In the genomic region with DNA sequence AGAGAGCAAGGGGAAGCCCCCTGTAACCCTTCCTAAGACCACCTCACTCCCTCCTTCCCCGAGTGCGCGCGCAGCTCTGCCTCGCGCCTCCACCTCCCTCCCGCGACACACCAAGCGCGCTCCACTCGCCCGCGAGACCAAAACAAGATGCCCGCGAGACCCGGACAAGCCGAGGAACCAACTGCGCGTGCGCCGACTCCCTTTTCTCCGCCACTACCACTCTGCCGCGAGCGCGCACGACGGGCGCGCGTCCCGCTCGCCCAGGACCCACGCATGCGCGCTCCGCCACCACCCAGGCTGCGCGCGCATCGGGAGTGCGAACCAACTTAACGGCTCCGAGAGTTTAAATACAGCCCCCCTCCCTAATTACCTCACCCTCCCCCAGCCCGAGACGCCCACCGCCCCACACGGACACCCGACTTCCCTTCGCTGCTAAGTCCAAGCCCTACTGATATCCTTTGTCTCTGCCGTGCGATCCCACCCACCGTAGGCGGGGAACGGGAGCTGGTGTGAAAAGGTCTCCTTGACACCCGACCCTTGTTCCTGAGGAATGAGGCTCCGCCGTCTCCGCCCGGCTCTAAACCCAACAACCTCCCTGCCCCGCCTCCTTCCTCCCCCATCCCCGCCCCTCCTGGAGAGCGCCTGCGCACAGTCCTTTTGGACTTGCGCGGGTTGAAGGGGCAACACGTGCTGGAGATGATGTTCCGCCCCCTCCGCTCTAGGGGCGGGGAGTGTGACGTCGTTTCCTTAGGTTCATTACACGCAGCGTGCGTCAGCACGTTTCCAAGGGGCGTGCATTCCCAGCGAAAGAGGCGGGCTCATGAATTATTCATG, we compare ENCODE assay signal across 8 mouse cellular contexts. TPM values are rescaled to one million over a fixed set of nuclear protein-coding genes. Genes with fewer than 3 reads are reported as not detected.
A peak's percentile ranks its signal among the peaks of the same experiment; 100 is the strongest.
DNase-seq lines count a peak whose midpoint lies in the region; ATAC-seq lines count a peak whose summit lies in the region.

No protein-coding gene starts in this region.

- peaks cover 21% of the 10 kb centered on the region for H3K4me1 ChIP-seq in hindbrain, embryonic 11.5 days (replicated peaks; ENCODE audit: control insufficient read depth, insufficient read depth, low read length)

- no peaks in the 10 kb centered on the region for H3K9me3 ChIP-seq in hindbrain, embryonic 11.5 days (ENCODE audit: control insufficient read depth, low read length)

- H3K9ac ChIP-seq in hindbrain, embryonic 11.5 days (ENCODE audit: low read depth, low read length), result peak overlapping the region; percentile 94

- DNase-seq in Muller cell, postnatal 12 days (ENCODE audit: inconsistent ontology term), result peak; percentile 100
- DNase-seq in cerebellum, adult 9-11 months, result peak; percentile 99
- peak; percentile 99 for DNase-seq in frontal cortex, adult 2 months (ENCODE audit: extremely low spot score in 1 of 2, low spot score in 1 of 2)
- peak; percentile 100 for DNase-seq in hindbrain, embryonic 11.5 days (ENCODE audit: low spot score)
- peak; percentile 99 to 100 for DNase-seq in layer of hippocampus, postnatal 10 days (ENCODE audit: low spot score in 2 of 2)
- DNase-seq in lung, postnatal 10 days, result peak; percentile 99
- DNase-seq in ovary, postnatal 36 days (ENCODE audit: low spot score), result peak; percentile 99
- peak; percentile 98 for DNase-seq in thymus, postnatal 25 days

- H3K27me3 ChIP-seq in hindbrain, embryonic 11.5 days (ENCODE audit: control insufficient read depth, insufficient read depth, low read length), result no peaks in the 10 kb centered on the region

- peak overlapping the region; percentile 86 for H3K4me3 ChIP-seq in hindbrain, embryonic 11.5 days (ENCODE audit: low read depth, low read length)

- ATAC-seq in hindbrain, embryonic 11.5 days (ENCODE audit: low FRiP score), result peak; percentile 90

- peak overlapping the region; percentile 99 for H3K27ac ChIP-seq in hindbrain, embryonic 11.5 days (ENCODE audit: low read depth, low read length)

- peak overlapping the region; percentile 87 for H3K4me2 ChIP-seq in hindbrain, embryonic 11.5 days (replicated peaks; ENCODE audit: low read depth, low read length)

- WGBS in hindbrain, embryonic 11.5 days, result under 1% methylated on average over 79 of the region's 79 CpGs

- peaks cover 4% of the 10 kb centered on the region; the same call in 1 of the 2 replicates for H3K36me3 ChIP-seq in hindbrain, embryonic 11.5 days (ENCODE audit: control insufficient read depth, insufficient read depth, low read length)

RNA-seq across cellular contexts. Expression of a gene that starts 1.1 kb away (rescaled TPM):
- 39.1 and 42.6 TPM in 2 replicates for polyA plus RNA-seq in frontal cortex, adult 2 months (2012; rRNA removed)
- polyA plus RNA-seq in hindbrain, embryonic 11.5 days (2014; fragmentation: Nextera tagmentation; extraction: Ambion mirVana), result 9.9 and 14.9 TPM in 2 replicates
- total RNA-seq in layer of hippocampus, postnatal 10 days (2021), result 10 to 100 TPM; 33.0 to 33.7 TPM

RNA-seq across cellular contexts. Expression of a gene that starts 1.3 kb away (rescaled TPM):
- 14.1 and 15.3 TPM in 2 replicates for polyA plus RNA-seq in frontal cortex, adult 2 months (2012; rRNA removed)
- 13.5 and 17.2 TPM in 2 replicates for polyA plus RNA-seq in hindbrain, embryonic 11.5 days (2014; fragmentation: Nextera tagmentation; extraction: Ambion mirVana)
- 1 to 10 TPM; 4.8 to 6.3 TPM for total RNA-seq in layer of hippocampus, postnatal 10 days (2021)

RNA-seq across cellular contexts. Expression of a gene that starts 7.7 kb away (rescaled TPM):
- polyA plus RNA-seq in frontal cortex, adult 2 months (2012; rRNA removed), result 24.2 and 25.9 TPM in 2 replicates
- 64.9 and 78.4 TPM in 2 replicates for polyA plus RNA-seq in hindbrain, embryonic 11.5 days (2014; fragmentation: Nextera tagmentation; extraction: Ambion mirVana)
- 10 to 100 TPM; 23.2 to 31.6 TPM for total RNA-seq in layer of hippocampus, postnatal 10 days (2021)

RNA-seq across cellular contexts. Expression of a gene that starts 40.8 kb away (rescaled TPM):
- 273 and 360 TPM in 2 replicates for polyA plus RNA-seq in frontal cortex, adult 2 months (2012; rRNA removed)
- polyA plus RNA-seq in hindbrain, embryonic 11.5 days (2014; fragmentation: Nextera tagmentation; extraction: Ambion mirVana), result 56.4 and 64.0 TPM in 2 replicates
- total RNA-seq in layer of hippocampus, postnatal 10 days (2021), result 100 to 1,000 TPM; 141 to 146 TPM

RNA-seq across cellular contexts. Expression of a gene that starts 44.9 kb away (rescaled TPM):
- 55.0 and 60.9 TPM in 2 replicates for polyA plus RNA-seq in frontal cortex, adult 2 months (2012; rRNA removed)
- polyA plus RNA-seq in hindbrain, embryonic 11.5 days (2014; fragmentation: Nextera tagmentation; extraction: Ambion mirVana), result 2.9 and 5.3 TPM in 2 replicates
- total RNA-seq in layer of hippocampus, postnatal 10 days (2021), result 100 to 1,000 TPM; 100 to 105 TPM

Comparison
In these comparisons a context has a peak if more than half of its experiments do, and no peak if none do; other contexts are left out.
1. Peak in every context shown above with its lines: DNase-seq, ATAC-seq, H3K4me3 ChIP-seq and H3K27ac ChIP-seq.